Mouse (Mus musculus): ENCODE measurements around the gene Manf.

- TF ChIP-seq CTCF (IDR thresholded peaks at IDR 0.05; ENCODE audit: insufficient read depth, low read length) (no peak), POLR2A (IDR thresholded peaks at IDR 0.05; ENCODE audit: borderline replicate concordance, extremely low read depth, low read depth, low read length) (no peak)
Measured at GRCm38 (mm10) chr9:106884306-106884705, 7.5 kb downstream of the Manf start.

All from lung, adult 2 months (tissue).